Mouse (Mus musculus): ENCODE results near the gene Ptgir.

GRCm38 (mm10) chr7:16895511-16895910 is 10.8 kb upstream of the Ptgir start:
- TF ChIP-seq CTCF (IDR thresholded peaks at IDR 0.05; ENCODE audit: control insufficient read depth, insufficient read depth, insufficient read length) (no peak), FOSL1 (IDR thresholded peaks at IDR 0.05; ENCODE audit: insufficient read depth, low read length, poor library complexity, severe bottlenecking) (no peak), CEBPB (IDR thresholded peaks at IDR 0.05; ENCODE audit: low read depth) (no peak), USF1 (IDR thresholded peaks at IDR 0.05; ENCODE audit: low read depth) (no peak), MYOG (IDR thresholded peaks at IDR 0.05; ENCODE audit: control insufficient read depth, extremely low read depth, insufficient read length) (no peak), MAX (IDR thresholded peaks at IDR 0.05) (no peak), MYOD1 (IDR thresholded peaks at IDR 0.05; ENCODE audit: control insufficient read depth, insufficient read length, low read depth) (no peak)

Measured in C2C12 (cell line).